Mouse (Mus musculus) testis, postnatal 14 days (tissue): ENCODE measurements around the gene Zbtb7b.
"Not testable (repeated sequence)": the region's sequence is repeated elsewhere in the genome, so short reads cannot be mapped to it uniquely, and the experiment has no call there.

Experiments
- DNase-seq: peaks from one replicate; pipeline ENCODE4 v3.0.0; 2021; ENCODE audit warnings: low spot score

The Zbtb7b gene

DNA sequence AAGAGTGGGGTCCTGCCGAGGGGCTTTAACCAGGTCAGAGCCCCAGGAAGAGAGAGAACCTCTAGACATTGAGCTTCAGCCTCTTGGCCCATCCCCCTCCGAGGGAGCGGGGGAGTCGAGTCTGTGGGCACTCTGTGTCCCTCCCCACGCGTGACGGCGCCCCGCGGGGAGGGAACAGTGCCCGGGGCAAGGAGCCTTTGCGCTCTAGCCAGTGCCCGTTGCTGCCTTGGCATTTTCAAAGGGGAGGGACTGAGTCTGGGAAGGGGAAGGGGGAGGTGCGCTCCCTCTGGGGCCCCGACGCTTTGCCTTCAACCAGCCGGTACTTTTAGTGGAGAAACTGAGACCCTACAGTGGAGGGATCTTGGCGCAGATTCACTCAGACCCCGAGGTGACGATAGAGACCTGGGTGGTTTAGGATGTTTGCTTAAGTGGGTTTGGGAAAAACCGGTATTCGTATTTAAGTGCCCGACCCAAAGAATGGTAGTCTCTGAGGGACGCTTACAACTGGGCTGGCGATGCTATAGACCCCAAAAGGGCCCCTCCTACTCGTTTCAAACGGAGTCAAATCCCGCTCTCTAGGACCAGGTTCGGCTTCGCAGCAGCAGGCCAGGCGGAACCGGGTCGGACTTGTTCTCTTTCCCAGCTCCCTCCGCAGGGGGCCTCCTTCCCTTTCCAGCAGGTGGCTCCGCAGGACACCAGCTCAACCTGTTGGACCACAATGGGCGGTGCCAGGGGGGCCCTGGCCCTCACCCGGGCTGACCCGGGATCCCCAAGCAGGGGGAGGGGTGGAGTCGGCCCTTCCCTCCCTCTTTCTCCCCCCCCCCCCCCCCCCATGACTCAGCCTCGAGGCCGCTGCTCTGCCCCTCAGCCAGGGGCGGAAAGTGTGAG is at the start of gene Zbtb7b:
Gene Zbtb7b (minus strand): TSS at position 771 of the 888 bp plus-strand sequence.
- peak; percentile 86 for DNase-seq

DNA sequence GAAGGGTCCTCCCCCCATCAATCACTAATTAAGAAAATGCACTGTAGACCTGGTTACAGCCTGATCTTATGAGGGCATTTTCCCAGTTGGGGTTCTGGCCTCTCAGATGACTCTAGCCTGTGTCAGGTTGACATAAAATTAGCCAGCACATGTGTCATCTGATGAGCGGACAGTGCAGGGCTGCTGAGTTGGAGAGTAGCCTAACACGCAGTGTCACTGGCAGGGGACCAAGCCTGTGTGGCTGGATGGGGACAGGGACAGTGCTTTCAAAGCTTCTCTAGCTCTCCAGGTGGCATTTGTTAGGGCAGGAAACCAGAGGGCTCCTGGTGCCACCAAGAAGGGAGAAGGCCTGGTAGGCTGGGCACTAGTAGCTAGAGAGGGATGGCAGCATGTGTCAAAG is 46.1 kb upstream of the Zbtb7b start:
- no peak for DNase-seq

DNA sequence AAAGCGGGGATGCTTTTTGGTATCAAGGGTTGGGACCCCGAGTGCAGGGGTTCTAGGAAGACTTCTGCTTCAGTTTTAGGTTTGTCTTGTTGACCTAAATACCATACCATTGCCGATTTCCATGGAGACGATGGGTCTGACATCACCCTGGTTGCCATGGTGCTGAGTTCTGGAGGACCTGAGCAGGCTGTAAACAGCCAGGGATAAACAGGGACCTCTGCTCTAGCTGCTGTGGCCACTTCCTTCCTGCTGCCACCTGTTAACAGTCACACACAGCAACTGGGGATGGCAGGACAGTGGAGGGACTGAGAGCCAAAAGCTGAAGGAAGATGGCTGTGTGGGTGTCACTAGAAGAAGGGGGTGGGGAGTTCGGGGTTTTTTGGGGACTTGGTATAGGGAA is 42.7 kb upstream of the Zbtb7b start:
- no peak for DNase-seq

DNA sequence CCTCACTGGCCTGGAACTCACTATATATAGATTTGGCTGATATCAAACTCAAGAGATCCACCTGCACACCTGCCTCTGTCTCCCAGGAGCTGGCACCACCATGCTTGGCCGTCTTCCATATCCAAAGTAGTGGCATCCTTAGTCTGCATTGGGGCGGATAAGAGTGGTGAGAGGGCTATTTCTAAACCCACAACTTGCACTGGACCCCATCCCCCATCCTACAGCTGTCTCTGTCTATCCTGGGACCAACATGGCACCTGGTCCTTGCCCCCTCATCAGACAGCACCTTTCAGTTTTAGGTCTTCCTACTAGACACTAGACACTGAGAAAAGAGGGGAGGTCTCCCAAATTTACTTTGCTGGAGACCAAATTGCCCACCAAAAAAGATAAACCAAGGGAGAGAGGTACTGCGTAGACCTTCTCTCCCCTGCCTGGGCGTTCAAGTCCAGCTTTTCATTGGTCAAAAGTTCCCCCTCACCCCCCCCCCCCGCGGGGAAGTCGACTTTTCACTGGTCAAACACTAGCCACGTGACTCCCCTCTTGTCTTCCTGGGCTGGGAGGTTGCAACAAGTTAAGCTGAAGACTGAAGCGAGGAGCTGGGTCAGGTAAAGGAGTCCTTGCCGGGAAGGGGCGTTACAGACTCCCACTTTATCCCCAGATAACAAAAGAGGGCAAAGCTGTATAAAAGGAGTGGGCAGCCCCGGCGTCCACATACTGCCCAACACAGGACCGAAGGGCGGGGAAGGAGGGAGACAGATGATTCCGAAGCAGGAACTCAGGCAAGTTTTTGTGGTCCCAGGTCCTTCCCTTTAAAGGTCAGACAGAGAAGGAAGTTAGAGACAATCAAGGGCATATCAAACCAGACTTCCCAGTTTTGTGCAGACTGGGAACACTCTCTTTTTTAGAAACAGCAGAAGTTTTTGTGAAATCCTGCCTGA is 41.9 kb upstream of the Zbtb7b start, which contains the start of gene Pbxip1:
Gene Pbxip1 (plus strand): TSS at position 531 of the 938 bp plus-strand sequence.
- peak; percentile 77 for DNase-seq

GRCm38 (mm10) chr3:89435041-89435440 is 40.5 kb upstream of the Zbtb7b start:
- no peak for DNase-seq

- no peak for DNase-seq
These were observed 40.0 kb upstream of the Zbtb7b start for GRCm38 (mm10) chr3:89434532-89434931.

DNA sequence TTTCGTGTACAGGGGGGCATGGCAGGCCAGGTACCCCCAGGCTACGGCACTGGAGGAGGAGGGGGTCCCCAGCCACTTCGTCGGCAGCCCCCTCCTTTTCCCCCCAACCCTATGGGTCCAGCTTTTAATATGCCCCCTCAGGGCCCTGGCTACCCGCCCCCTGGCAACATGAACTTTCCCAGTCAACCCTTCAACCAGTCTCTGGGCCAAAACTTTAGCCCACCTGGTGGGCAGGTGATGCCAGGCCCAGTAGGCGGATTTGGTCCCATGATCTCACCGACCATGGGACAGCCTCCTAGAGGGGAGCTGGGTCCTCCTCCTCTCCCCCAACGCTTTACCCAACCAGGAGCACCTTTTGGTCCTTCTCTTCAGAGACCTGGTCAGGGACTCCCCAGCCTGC is 38.0 kb upstream of the Zbtb7b start:
- DNase-seq, result no peak

GRCm38 (mm10) chr3:89430171-89431159 is 35.9 kb upstream of the Zbtb7b start, which contains the start of gene Pygo2:
Pygo2 (plus strand) TSS chr3:89430214.
- peak; percentile 94 for DNase-seq

DNA sequence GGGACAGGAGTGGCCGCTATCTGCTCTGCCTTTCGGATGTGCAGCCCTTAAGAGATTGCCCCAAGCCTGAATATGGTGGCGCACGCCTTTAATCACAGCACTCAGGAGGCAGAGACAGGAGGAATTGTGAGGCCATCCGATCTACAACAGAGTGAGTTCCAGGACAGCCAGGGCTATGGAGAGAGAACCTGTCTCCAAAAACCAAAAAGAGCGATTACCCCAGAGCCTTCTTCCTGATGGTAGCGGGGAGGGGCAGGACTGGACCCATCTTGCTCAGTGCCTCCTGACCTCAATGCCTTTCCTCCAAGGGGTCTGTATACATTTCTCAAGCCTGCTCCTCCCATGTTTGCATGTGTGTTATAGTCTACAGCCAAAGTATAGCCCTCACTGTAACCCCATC is 34.4 kb upstream of the Zbtb7b start:
- not testable (repeated sequence) for DNase-seq

DNA sequence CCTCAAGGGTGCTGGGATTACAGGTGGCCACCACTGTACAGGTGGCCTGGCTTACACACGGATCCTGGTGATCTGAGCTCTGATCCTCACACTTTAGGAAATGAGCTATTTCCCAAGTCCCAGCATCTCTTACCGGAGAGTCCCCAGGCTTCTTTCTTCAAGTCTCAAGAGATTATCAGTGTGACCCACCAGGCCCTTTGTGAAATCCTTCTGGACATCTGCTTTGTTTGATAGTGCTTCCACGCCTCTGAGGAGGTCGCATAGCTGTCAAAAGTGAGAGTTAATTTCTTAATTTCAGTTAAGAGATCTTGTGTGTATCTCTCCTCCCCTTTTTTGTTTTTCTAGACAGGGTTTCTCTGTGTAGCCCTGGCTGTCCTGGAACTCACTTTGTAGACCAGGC is 31.3 kb upstream of the Zbtb7b start:
- DNase-seq, result no peak

- no peak for DNase-seq
These were observed 30.6 kb upstream of the Zbtb7b start for GRCm38 (mm10) chr3:89425141-89425525.

- no peak for DNase-seq
These were observed 30.0 kb upstream of the Zbtb7b start for GRCm38 (mm10) chr3:89424416-89425140.

GRCm38 (mm10) chr3:89422556-89423205 is 28.1 kb upstream of the Zbtb7b start:
- DNase-seq, result no peak

DNA sequence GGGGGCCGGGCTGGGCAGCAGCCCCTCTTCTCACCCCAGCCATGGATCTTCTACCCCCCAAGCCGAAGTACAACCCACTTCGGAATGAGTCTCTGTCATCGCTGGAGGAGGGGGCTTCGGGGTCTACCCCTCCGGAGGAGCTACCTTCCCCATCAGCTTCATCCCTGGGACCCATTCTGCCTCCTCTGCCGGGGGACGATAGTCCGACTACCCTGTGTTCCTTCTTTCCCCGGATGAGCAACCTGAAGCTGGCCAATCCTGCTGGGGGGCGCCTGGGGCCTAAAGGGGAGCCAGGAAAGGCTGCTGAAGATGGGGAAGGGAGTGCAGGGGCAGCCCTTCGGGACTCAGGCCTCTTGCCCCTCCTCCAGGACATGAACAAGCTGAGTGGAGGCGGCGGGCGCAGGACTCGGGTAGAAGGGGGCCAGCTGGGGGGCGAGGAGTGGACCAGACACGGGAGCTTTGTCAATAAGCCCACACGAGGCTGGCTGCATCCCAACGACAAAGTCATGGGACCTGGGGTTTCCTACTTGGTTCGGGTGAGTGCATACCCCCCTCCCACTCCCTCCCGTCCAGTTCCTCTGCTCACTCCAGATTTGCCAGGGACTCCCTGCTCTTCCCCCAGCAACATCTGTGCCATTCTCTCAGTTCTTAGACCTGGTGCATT is 27.4 kb upstream of the Zbtb7b start:
- DNase-seq, result no peak

DNA sequence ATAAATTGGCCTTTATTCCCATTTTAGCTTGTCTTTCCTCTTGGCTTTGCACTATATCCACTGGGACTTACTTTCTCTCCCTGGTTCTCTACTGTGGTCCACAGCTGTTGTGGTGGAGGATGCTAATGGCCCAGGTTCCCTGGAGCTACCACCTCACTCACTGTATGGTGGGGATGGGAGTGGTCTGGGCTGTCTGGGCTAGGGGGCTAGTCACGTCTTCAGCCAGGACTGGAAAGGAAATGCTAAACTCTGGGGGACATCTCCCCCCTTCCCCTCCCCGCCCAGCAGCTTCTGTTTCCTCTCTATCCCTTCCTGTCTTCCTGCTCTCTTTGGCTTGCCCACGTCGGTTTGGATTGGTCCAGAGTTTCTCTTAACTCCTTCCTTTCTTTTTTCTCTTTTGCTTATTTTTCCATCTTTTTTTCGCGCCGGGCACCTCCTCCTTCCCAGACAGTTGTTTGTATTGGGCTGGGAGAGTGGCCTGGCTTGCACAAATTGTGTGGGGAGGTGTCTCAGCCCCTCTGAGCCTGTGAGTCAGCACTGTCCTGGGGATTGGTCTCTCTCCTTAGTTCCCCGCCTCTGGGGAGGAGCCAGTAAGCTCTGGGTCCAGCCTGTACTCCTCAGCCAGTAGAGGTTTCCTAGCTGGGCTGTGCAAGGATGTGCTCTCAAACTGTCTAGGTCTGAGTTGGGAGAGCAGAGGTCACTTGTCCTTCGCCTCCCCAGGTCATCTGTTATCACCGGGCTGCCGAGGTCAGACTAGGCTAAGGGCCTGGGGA is 26.6 kb upstream of the Zbtb7b start:
- DNase-seq, result peak; percentile 82

- no peak for DNase-seq
These were observed 25.8 kb upstream of the Zbtb7b start for GRCm38 (mm10) chr3:89420421-89420820.

DNA sequence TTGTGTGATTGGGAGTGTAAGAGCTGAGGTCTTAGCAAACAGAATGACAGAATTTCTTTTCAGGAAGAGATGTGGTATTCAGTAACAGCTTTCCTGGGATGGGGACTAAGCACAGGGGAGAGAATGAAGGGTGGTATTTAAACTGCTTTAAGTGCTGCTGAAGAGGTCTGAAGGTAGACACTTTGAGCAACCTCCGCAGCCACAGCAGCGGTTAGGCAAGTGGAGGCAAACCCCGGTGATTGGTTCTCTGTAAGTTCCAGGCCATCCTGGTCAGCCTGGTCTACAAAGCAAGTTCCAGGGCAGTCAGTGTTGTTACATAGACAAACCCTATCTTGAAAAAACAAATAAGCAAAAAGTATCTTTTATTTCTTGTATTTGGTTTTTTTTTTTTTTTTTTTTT is 25.4 kb upstream of the Zbtb7b start:
- no peak for DNase-seq

DNA sequence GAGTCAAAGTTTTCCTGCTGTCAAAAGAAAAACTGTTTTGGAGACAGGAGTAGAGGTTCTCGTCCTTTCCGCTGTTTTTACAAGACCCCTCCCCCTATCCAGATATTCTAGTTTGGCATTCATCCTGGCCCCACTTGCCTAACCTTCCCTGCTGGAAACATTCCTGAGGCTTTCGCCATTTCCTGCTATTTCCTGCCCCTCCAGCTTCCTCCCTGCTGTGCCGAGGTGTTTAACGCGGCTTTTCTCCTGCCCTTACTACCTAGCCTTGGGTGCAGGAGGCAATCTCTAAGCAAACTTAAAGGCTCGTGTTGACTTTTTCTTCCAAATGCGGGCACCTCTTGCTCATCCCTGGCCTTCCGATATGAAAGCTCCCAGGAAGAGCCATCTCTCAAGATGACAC is 25.0 kb upstream of the Zbtb7b start:
- no peak for DNase-seq

- DNase-seq, result peak; percentile 78
These were observed 24.3 kb upstream of the Zbtb7b start for GRCm38 (mm10) chr3:89418861-89419250.
